Mouse (Mus musculus) liver, embryonic 15.5 days (tissue): ENCODE measurements at regions not wholly inside any gene's neighbourhood (a gene's known extent, or its start where the extent isn't known, plus 50 kb on each side); places are given as distances from the start of the nearest gene placed in this dataset.

ENCODE experiments used
- ATAC-seq: fragments of 200-750 bp; cut with Nextera tagmentation; 2 replicates; pipeline ENCODE4 v1.8.0; 2017; ENCODE audit warnings: moderate number of reproducible peaks, mild to moderate bottlenecking, moderate library complexity; ENCODE audit not compliant: insufficient read depth
- H3K27ac ChIP-seq: fragments of 300-500 bp; sonication (generic); replicated peaks from 2 replicates; pipeline ENCODE4 v1.5.1; 2015; ENCODE audit warnings: mild to moderate bottlenecking, inconsistent platforms
- H3K27me3 ChIP-seq: fragments of 300-500 bp; sonication (generic); 2 replicates; pipeline ENCODE4 v1.6.1; 2015; ENCODE audit warnings: mild to moderate bottlenecking, inconsistent platforms
- H3K36me3 ChIP-seq: fragments of 300-500 bp; sonication (generic); replicated peaks from 2 replicates; pipeline ENCODE4 v1.6.1; 2015; ENCODE audit warnings: moderate library complexity, mild to moderate bottlenecking, inconsistent platforms
- H3K4me1 ChIP-seq: fragments of 300-500 bp; sonication (generic); replicated peaks from 2 replicates; pipeline ENCODE4 v1.6.1; 2015; ENCODE audit warnings: inconsistent platforms
- H3K4me2 ChIP-seq: fragments of 300-500 bp; sonication (generic); 2 replicates; pipeline ENCODE4 v1.6.1; 2015; ENCODE audit warnings: moderate library complexity, mild to moderate bottlenecking, inconsistent platforms
- H3K4me3 ChIP-seq: fragments of 300-500 bp; sonication (generic); replicated peaks from 2 replicates; pipeline ENCODE4 v1.5.1; 2015; ENCODE audit warnings: mild to moderate bottlenecking, inconsistent platforms
- H3K9ac ChIP-seq: fragments of 300-500 bp; sonication (generic); 2 replicates; pipeline ENCODE4 v1.6.1; 2015; ENCODE audit warnings: moderate library complexity, mild to moderate bottlenecking, inconsistent platforms
- H3K9me3 ChIP-seq: fragments of 300-500 bp; sonication (generic); replicated peaks from 2 replicates; pipeline ENCODE4 v1.6.1; 2016; ENCODE audit warnings: inconsistent platforms
- WGBS: fragments of 180-500 bp; shearing (Covaris S2); methylation state at CpG from one replicate; pipeline ENCODE4 v1.1.7; 2015; ENCODE audit warnings: mixed read lengths; ENCODE audit not compliant: insufficient replicate concordance; 5-methylcytosine and 5-hydroxymethylcytosine counted together

- Histone ChIP-seq H3K27me3 (0 out of 2 replicates have a peak, but pooled peaks cover 3% of the 10 kb centered on the region), H3K4me1 (peaks cover 9% of the 10 kb centered on the region; the same call in 1 of the 2 replicates), H3K4me2 (peak overlapping the region; percentile 54), H3K4me3 (peak overlapping the region; percentile 23), H3K9me3 (no peaks in the 10 kb centered on the region), H3K9ac (no peak overlapping the region), H3K27ac (no peak overlapping the region), H3K36me3 (no peaks in the 10 kb centered on the region)
- 8% methylated on average over 28 of the region's 28 CpGs for WGBS
- no peak for ATAC-seq
Measured at GRCm38 (mm10) chr1:121096551-121097550, 235.5 kb downstream of the Insig2 start.

- Histone ChIP-seq H3K4me1 (no peaks in the 10 kb centered on the region), H3K4me2 (no peak overlapping the region), H3K9ac (no peak overlapping the region), H3K9me3 (no peaks in the 10 kb centered on the region), H3K27me3 (no peaks in the 10 kb centered on the region), H3K36me3 (no peaks in the 10 kb centered on the region), H3K4me3 (no peak overlapping the region), H3K27ac (no peak overlapping the region)
- WGBS = 54% methylated on average over 4 of the region's 4 CpGs
- ATAC-seq = no peak
Measured at GRCm38 (mm10) chr1:121111776-121112344, 220.5 kb downstream of the Insig2 start.

GRCm38 (mm10) chr1:121112464-121112863 lies 219.9 kb downstream of the Insig2 start:
- H3K9ac ChIP-seq = no peak overlapping the region
- WGBS = 42% methylated on average over 1 of the region's 1 CpGs
- ATAC-seq = no peak

GRCm38 (mm10) chr1:121116626-121117025 lies 215.8 kb downstream of the Insig2 start:
- Histone ChIP-seq H3K4me2 (no peak overlapping the region), H3K9ac (no peak overlapping the region), H3K27me3 (no peaks in the 10 kb centered on the region), H3K9me3 (no peaks in the 10 kb centered on the region), H3K27ac (no peak overlapping the region), H3K4me3 (no peak overlapping the region), H3K4me1 (no peaks in the 10 kb centered on the region), H3K36me3 (no peaks in the 10 kb centered on the region)
- no peak for ATAC-seq
- WGBS = 59% methylated on average over 5 of the region's 5 CpGs

More at GRCm38 (mm10) chr1:121112464-121112863, 219.9 kb downstream of the Insig2 start:
- Histone ChIP-seq H3K4me2 (no peak overlapping the region), H3K4me1 (no peaks in the 10 kb centered on the region), H3K27me3 (no peaks in the 10 kb centered on the region), H3K27ac (no peak overlapping the region), H3K9me3 (no peaks in the 10 kb centered on the region), H3K4me3 (no peak overlapping the region), H3K36me3 (no peaks in the 10 kb centered on the region)

GRCm38 (mm10) chr1:121123436-121123835 lies 209.0 kb downstream of the Insig2 start:
- H3K36me3 ChIP-seq = no peaks in the 10 kb centered on the region

GRCm38 (mm10) chr1:121136284-121136683 lies 196.1 kb downstream of the Insig2 start:
- Histone ChIP-seq H3K27ac (no peak overlapping the region), H3K9ac (no peak overlapping the region), H3K4me3 (no peak overlapping the region), H3K4me1 (no peaks in the 10 kb centered on the region), H3K4me2 (no peak overlapping the region), H3K27me3 (no peaks in the 10 kb centered on the region), H3K36me3 (no peaks in the 10 kb centered on the region), H3K9me3 (no peaks in the 10 kb centered on the region)
- WGBS = 63% methylated on average over 4 of the region's 4 CpGs
- ATAC-seq = no peak

More at GRCm38 (mm10) chr1:121123436-121123835, 209.0 kb downstream of the Insig2 start:
- H3K9me3 ChIP-seq = no peaks in the 10 kb centered on the region
- no peak overlapping the region for H3K4me2 ChIP-seq
- H3K4me1 ChIP-seq = no peaks in the 10 kb centered on the region
- no peak overlapping the region for H3K4me3 ChIP-seq
- H3K27ac ChIP-seq = no peak overlapping the region
- no peak overlapping the region for H3K9ac ChIP-seq
- no peak for ATAC-seq
- no peaks in the 10 kb centered on the region for H3K27me3 ChIP-seq

- H3K9me3 ChIP-seq = no peaks in the 10 kb centered on the region
- no peaks in the 10 kb centered on the region for H3K4me1 ChIP-seq
- no peak overlapping the region for H3K9ac ChIP-seq
- H3K27me3 ChIP-seq = no peaks in the 10 kb centered on the region
- H3K4me3 ChIP-seq = no peak overlapping the region
- no peak overlapping the region for H3K27ac ChIP-seq
- 59% methylated on average over 4 of the region's 4 CpGs for WGBS
- no peaks in the 10 kb centered on the region for H3K36me3 ChIP-seq
- no peak overlapping the region for H3K4me2 ChIP-seq
- no peak for ATAC-seq
Measured at GRCm38 (mm10) chr1:121136846-121137245, 195.5 kb downstream of the Insig2 start.

DNA sequence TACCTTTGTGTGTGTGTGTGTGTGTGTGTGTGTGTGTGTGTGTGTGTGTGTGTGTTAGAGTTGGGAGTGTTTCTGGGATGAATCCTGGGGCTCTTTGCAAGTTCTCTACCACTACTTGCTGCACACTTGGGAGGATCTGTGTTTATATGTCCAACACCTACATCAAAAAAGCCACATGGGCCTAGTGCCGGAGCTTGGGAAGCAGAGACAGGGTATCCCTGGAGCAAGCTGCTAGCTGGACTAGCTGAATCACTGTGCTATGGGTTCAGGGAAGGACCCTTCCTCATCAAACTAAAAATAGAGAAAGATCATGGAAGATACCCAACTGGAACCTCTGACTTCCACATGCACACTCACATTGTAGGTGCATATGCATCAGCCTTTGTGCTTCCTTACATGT lies 187.4 kb downstream of the Insig2 start:
- no peaks in the 10 kb centered on the region for H3K36me3 ChIP-seq
- 64% methylated on average over 1 of the region's 1 CpGs for whole genome bisulfite sequencing
- no peak overlapping the region for H3K27ac ChIP-seq
- H3K4me2 ChIP-seq = no peak overlapping the region
- H3K9ac ChIP-seq = no peak overlapping the region
- no peak overlapping the region for H3K4me3 ChIP-seq
- no peaks in the 10 kb centered on the region for H3K4me1 ChIP-seq
- no peaks in the 10 kb centered on the region for H3K27me3 ChIP-seq
- no peak for ATAC-seq
- H3K9me3 ChIP-seq = no peaks in the 10 kb centered on the region

DNA sequence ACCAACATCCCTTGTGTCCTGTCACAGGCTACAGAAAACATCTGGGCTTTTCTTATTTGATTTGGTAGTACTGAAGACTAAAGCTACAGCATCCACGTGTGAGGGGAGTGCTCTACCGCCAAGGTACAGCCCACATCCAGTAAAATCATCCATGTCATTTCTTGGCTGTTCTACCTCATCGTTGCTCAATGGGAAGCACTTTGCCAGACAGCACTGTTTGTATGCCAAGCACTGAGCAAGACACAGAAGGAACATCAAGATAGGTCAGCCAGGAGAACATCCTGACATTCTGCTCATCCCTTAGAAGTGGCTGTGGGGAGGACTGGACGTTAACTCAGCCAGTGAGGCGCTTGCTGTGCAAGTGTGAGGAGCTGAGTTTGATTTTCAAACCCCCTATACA lies 178.9 kb downstream of the Insig2 start:
- Histone ChIP-seq H3K9me3 (no peaks in the 10 kb centered on the region), H3K36me3 (no peaks in the 10 kb centered on the region), H3K27ac (no peak overlapping the region), H3K27me3 (no peaks in the 10 kb centered on the region), H3K4me2 (no peak overlapping the region), H3K4me1 (no peaks in the 10 kb centered on the region), H3K4me3 (no peak overlapping the region), H3K9ac (no peak overlapping the region)
- 49% methylated on average over 5 of the region's 5 CpGs for WGBS
- ATAC-seq = no peak

DNA sequence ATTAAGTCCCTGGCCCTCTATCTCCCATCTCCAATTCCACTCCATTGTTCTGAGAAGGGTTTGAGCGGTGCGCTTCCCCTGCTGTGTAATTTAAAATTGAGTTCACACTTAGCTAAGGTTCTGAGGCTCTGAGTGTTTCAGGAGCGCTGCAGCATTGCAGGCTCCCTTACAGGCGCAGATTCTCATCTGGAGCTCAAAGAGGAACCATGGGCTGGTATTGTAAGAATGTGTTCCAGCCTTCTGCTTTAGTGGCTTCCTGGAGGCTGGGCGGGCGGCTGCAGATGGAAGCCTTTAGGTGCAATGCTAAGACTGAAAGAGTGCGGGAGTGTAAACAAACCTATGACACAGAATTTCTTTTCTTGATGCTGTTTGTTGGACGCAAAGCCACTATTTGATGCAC lies 177.8 kb downstream of the Insig2 start:
- Histone ChIP-seq H3K27me3 (no peaks in the 10 kb centered on the region), H3K9ac (no peak overlapping the region), H3K36me3 (no peaks in the 10 kb centered on the region), H3K9me3 (no peaks in the 10 kb centered on the region), H3K4me1 (no peaks in the 10 kb centered on the region), H3K4me3 (no peak overlapping the region), H3K4me2 (no peak overlapping the region), H3K27ac (no peak overlapping the region)
- 26% methylated on average over 8 of the region's 8 CpGs for WGBS
- ATAC-seq = no peak

DNA sequence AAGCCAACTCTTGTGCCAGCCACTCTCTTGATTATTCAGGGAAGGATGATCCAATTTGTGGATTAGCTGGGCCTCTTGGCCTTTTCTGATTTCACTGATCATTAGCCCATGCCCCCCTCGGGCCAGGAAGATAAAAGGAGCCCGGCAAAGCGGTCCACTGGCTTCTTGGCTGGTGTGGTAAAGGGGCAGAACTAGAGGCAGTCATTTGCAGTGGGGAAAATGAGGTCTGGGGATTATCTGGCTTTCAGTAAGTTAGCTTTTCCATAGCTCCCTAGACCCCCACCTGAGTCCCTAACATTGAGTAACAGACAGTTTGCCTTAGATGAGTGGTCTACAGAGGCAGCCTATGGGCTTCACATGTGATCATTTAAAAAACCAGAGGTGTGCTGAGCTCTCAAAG lies 163.7 kb downstream of the Insig2 start:
- Histone ChIP-seq H3K27ac (no peak overlapping the region), H3K9me3 (no peaks in the 10 kb centered on the region), H3K9ac (no peak overlapping the region), H3K4me1 (no peaks in the 10 kb centered on the region), H3K27me3 (no peaks in the 10 kb centered on the region), H3K4me2 (no peak overlapping the region), H3K36me3 (no peaks in the 10 kb centered on the region), H3K4me3 (no peak overlapping the region)
- WGBS = 35% methylated on average over 3 of the region's 3 CpGs
- no peak for ATAC-seq
